Mouse (Mus musculus) bone marrow macrophage, adult 2 months (primary cell): ENCODE results near the gene BC016579.

Source experiments
- CTCF ChIP-seq: IDR thresholded peaks from 2 replicates; pipeline ENCODE4 v1.5.1; 2012; ENCODE audit warnings: low read depth, mild to moderate bottlenecking, low read length, moderate library complexity
- POLR2A ChIP-seq: IDR thresholded peaks from 2 replicates; pipeline ENCODE4 v1.6.1; 2012; ENCODE audit warnings: mild to moderate bottlenecking, low read depth, low read length, borderline replicate concordance

DNA sequence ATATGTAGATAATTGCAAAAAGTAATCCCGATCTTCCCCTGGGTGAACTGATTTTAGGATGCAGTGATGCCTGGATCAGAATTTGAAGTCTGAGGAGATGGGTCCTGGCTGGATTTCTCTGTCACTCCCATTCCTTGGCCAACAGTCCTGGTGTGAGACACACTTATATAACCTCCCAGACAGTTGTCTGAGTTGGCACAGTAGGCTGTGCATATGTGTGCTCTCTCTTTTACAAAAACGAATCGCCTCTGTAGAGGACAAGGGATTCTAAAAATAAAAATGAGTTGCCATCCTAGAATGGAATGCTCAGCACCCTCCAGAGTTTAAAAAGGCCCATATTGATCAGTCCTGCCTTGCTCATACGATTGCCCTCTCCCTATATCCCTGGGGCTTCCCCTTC, 5.7 kb upstream of the BC016579 start:
- no peak for TF ChIP-seq POLR2A
- no peak for TF ChIP-seq CTCF
